Mouse (Mus musculus) frontal cortex, postnatal 14 days (tissue): ENCODE data around the gene Map3k12.
A peak's percentile ranks its signal among the peaks of the same experiment; 100 is the strongest.

Experiments used
- DNase-seq, 2 experiments: peaks; one replicate each; pipeline ENCODE4 v3.0.0; 2022; ENCODE audit warnings: low spot score in 2 of 2

Gene Map3k12

GRCm38 (mm10) chr15:102503447-102503846, 13.4 kb downstream of the Map3k12 start, which contains the start of gene Gm10337:
TSS of gene Gm10337 (plus strand) at chr15:102503722.
- no peak for DNase-seq

GRCm38 (mm10) chr15:102502254-102502840, 14.5 kb downstream of the Map3k12 start:
- DNase-seq, result no peak

GRCm38 (mm10) chr15:102501084-102501814, 15.6 kb downstream of the Map3k12 start:
- no peak for DNase-seq

- no peak for DNase-seq
These were observed 16.4 kb downstream of the Map3k12 start for GRCm38 (mm10) chr15:102500479-102500878.

GRCm38 (mm10) chr15:102499851-102500250, 17.0 kb downstream of the Map3k12 start:
- no peak for DNase-seq

- no peak for DNase-seq
These were observed 17.5 kb downstream of the Map3k12 start for GRCm38 (mm10) chr15:102499370-102499769.

DNA sequence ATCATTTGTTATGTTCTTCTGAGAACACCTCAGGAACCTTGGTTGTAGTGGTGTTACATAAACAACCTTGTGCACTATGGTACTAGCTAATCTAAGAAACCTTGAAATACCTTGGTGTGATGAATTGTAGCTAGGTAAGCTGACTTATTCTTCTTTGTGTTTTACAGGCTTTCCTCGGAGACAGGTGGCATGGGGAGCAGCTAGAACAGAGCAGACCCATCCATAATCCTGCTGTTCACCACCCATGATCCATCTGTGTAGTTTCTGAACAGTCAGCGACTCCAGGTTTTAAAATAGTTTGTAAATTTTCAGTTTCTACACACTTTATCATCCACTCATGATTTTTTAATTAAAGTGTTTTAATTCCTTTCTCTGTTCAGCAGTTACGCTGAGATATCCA, 18.5 kb downstream of the Map3k12 start:
- DNase-seq, result no peak

GRCm38 (mm10) chr15:102487664-102488063, 29.2 kb downstream of the Map3k12 start:
- DNase-seq, result no peak

DNA sequence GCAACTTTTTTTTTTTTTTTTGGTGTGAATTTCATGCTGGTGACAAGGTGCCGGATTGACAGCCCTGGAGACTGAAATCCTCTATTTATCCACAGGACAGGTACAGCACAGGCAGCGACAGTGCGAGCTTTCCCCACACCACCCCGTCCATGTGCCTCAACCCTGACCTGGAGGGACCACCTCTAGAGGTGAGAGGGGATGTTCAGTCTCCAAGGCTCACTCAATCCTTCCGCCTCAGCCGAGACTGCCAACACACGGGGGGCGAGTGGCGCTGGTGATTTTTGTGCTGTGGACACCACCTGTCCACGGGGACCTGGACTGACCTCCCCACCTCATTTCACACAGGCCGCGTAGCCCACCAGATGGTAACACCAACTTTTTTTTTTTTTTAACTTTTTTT, 31.0 kb downstream of the Map3k12 start:
- DNase-seq, result no peak

DNA sequence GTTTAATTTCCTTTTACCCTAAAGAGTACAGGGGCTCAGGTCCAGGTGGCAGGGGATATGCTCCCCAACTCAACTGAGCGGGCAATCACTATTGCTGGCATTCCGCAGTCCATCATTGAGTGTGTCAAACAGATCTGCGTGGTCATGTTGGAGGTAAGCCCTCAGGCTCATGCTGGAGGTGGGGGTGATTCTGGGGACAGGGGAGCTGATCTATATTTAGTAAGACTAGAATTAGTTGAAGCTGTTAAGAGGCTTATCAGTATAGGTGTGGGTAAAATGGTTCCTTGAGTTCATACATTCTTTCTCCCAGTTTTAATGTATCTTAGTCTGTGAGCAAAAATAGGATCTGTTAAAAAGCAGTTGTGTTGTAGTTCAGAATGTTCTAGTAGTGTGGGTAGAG, 33.7 kb downstream of the Map3k12 start:
- no peak for DNase-seq

DNA sequence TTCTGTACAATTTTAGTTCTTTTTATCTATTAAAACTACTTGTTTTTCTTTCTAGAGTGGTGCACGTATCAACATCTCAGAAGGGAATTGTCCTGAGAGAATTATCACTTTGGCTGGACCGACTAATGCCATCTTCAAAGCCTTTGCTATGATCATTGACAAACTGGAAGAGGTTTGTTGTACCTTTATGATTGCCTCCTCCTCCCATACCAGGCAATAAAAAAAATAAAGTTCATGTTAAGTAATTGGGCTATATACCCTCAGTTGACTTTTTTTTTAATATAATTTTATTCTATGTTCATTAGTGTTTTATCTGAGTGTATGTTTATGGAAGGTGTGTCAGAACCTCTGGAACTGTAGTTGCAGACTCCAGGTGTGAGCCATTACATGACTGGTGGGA, 42.3 kb downstream of the Map3k12 start:
- no peak for DNase-seq

- no peak for DNase-seq
These were observed 43.6 kb downstream of the Map3k12 start for GRCm38 (mm10) chr15:102473246-102473645.

GRCm38 (mm10) chr15:102471727-102472126, 45.1 kb downstream of the Map3k12 start:
- DNase-seq, result no peak

DNA sequence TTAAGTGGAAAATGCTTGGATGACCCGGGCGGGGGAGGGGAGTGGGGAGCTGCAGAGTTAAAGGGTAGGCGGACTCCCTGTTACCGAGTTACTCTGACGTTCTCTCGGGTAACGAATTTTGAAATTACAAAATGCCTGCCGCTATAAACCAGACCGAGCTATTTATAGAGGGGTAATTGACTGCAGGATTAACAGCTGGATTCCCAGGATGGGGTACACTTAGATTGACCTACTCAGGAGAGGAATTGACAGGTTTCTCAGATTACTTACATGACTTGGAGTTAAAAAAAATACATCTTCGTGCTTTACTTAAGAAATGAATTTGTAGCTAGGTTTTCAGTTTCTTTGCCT, 45.6 kb downstream of the Map3k12 start:
- DNase-seq, result no peak

- DNase-seq, result peak; percentile 66 to 67
These were observed 46.1 kb downstream of the Map3k12 start for GRCm38 (mm10) chr15:102470605-102471294.

- peak; percentile 93 for DNase-seq
These were observed 46.7 kb downstream of the Map3k12 start, which contains the start of gene Pcbp2 for GRCm38 (mm10) chr15:102470183-102470604. TSS of gene Pcbp2 (plus strand) at chr15:102470539.

GRCm38 (mm10) chr15:102468675-102469370, 48.0 kb downstream of the Map3k12 start:
- no peak for DNase-seq

DNA sequence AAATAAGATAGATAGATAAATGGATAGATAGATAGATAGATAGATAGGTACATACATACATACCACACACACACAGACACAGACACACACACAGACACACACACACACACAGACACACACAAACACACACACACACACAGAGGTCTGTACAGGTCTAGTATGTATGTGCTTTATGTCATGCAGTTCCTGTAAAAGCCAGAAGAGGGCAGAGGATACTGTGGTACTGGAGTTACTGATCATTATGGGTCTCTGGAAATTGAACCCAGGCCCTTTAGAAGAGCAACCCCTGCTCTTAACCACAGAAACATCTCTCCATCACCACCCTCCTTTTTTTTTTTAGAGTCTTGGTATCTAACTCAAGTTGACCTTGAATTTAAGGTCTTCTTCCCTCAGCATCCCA, 53.2 kb downstream of the Map3k12 start:
- DNase-seq, result no peak

GRCm38 (mm10) chr15:102461430-102462075, 55.3 kb downstream of the Map3k12 start:
- DNase-seq, result no peak

DNA sequence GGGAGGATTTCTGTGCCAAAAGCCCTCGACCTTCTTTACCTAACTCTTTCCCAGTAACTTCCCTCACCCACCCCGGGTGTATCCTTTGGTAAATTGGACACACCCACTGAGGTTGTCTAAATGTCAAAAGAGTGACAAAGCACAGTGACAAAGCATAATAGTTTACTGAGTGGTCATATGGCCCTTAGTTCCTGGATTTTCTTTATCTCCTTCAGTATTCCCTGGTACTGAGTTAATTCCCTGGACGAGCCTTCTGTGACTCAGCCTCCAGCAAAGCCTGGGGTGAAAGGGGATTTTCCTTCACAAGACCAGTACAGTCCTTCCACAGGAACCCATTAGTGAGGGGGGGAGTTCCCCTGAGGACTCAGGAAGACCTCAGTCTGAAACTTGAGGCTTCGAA, 55.9 kb downstream of the Map3k12 start:
- no peak for DNase-seq

DNA sequence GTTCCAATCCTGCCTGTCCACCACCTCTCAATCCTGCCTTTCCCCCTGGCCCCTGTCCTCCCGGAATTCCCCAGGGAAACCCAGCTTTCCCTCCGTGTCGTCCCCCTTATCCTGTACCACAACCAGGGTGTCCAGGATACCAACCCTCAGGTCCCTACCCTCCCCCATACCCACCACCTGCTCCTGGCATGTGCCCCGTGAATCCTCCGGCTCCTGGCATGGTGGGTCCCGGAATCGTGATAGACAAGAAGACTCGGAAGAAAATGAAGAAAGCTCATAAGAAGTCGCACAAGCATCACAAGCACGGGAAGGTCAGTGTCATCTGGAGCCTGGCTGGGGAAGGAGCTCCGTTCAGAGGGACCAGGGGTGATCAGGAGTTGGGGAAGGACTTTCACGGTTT, 56.5 kb downstream of the Map3k12 start:
- no peak for DNase-seq

DNA sequence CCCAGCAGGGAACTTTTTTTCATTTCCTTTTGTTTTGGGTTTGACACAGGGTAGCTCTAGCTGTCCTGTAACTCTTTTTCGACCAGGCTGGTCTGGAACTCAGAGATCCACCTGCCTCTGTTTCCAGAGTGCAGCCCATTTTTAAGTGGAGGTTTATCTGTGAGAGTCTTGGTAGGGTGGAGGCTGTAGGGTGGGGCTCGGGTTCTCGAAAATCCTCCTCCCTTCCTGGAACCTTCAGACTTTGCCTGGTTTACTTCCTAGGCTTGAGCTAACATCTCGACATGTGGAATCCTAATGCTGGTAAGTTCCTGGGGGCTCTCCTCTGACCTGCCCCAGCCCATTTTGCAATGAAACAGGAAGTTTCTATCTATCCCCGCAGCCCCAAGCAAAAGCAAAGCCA, 57.0 kb downstream of the Map3k12 start:
- no peak for DNase-seq
